Mouse (Mus musculus) G1E-ER4 (cell line): Measurements from ENCODE around the gene Dnlz. TPM values are rescaled to one million over a fixed set of nuclear protein-coding genes. Genes with fewer than 3 reads are reported as not detected.

Experiments used
- GATA1 ChIP-seq: IDR thresholded peaks from one replicate; pipeline ENCODE4 v1.8.0; 2012; ENCODE audit warnings: low read length, inconsistent platforms
- polyA plus RNA-seq: library from polyadenylated mRNA; stranded (reverse); fragments of >175 nt; gene quantifications from 2 replicates; pipeline ENCODE4 v1.2.3, GENCODE M21; 2012

Gene Dnlz
- polyA plus RNA-seq, 1 experiment: 21.3 TPM

GRCm38 (mm10) chr2:26316576-26317246, 35.2 kb downstream of the Dnlz start:
- TF ChIP-seq GATA1: no peak

GRCm38 (mm10) chr2:26315925-26316311, 36.0 kb downstream of the Dnlz start:
- TF ChIP-seq GATA1: no peak

- TF ChIP-seq GATA1: no peak
Measured at GRCm38 (mm10) chr2:26315072-26315924, 36.6 kb downstream of the Dnlz start, which contains the start of gene Gpsm1. Gene Gpsm1 (plus strand): TSS chr2:26315515.

- no peak for TF ChIP-seq GATA1
Measured at GRCm38 (mm10) chr2:26314281-26315071, 37.4 kb downstream of the Dnlz start.

GRCm38 (mm10) chr2:26313394-26313793, 38.5 kb downstream of the Dnlz start:
- TF ChIP-seq GATA1: no peak

GRCm38 (mm10) chr2:26312812-26313211, 39.1 kb downstream of the Dnlz start:
- no peak for TF ChIP-seq GATA1

- TF ChIP-seq GATA1: no peak
Measured at GRCm38 (mm10) chr2:26311936-26312335, 40.0 kb downstream of the Dnlz start.

GRCm38 (mm10) chr2:26309739-26310138, 42.2 kb downstream of the Dnlz start:
- TF ChIP-seq GATA1: no peak

- TF ChIP-seq GATA1: no peak
Measured at GRCm38 (mm10) chr2:26306702-26307101, 45.2 kb downstream of the Dnlz start.

- no peak for TF ChIP-seq GATA1
Measured at GRCm38 (mm10) chr2:26305555-26305954, 46.4 kb downstream of the Dnlz start.

GRCm38 (mm10) chr2:26304711-26305110, 47.2 kb downstream of the Dnlz start:
- TF ChIP-seq GATA1: no peak

- TF ChIP-seq GATA1: no peak
Measured at GRCm38 (mm10) chr2:26302005-26302503, 49.9 kb downstream of the Dnlz start.

GRCm38 (mm10) chr2:26300808-26301174, 51.1 kb downstream of the Dnlz start:
- no peak for TF ChIP-seq GATA1

- TF ChIP-seq GATA1: no peak
Measured at GRCm38 (mm10) chr2:26300161-26300807, 51.6 kb downstream of the Dnlz start.

GRCm38 (mm10) chr2:26299336-26299735, 52.6 kb downstream of the Dnlz start:
- no peak for TF ChIP-seq GATA1
